Mouse (Mus musculus) liver, adult 10 weeks (tissue): Measurements from ENCODE around the gene Rasal1. TPM values are rescaled to one million over a fixed set of nuclear protein-coding genes. Genes with fewer than 3 reads are reported as not detected.

ENCODE experiments used
- polyA plus RNA-seq: library from polyadenylated mRNA; stranded (reverse); fragments of 350-450 nt; fragmentation: Illumina TruSeq; extraction: RNeasy Lipid Tissue Mini Kit (QIAGEN cat#74804); gene quantifications from one replicate; pipeline ENCODE4 v1.2.3, GENCODE M21; 2014; ENCODE audit warnings: low read depth, low replicate concordance

Gene Rasal1
- not detected for polyA plus RNA-seq

DNA sequence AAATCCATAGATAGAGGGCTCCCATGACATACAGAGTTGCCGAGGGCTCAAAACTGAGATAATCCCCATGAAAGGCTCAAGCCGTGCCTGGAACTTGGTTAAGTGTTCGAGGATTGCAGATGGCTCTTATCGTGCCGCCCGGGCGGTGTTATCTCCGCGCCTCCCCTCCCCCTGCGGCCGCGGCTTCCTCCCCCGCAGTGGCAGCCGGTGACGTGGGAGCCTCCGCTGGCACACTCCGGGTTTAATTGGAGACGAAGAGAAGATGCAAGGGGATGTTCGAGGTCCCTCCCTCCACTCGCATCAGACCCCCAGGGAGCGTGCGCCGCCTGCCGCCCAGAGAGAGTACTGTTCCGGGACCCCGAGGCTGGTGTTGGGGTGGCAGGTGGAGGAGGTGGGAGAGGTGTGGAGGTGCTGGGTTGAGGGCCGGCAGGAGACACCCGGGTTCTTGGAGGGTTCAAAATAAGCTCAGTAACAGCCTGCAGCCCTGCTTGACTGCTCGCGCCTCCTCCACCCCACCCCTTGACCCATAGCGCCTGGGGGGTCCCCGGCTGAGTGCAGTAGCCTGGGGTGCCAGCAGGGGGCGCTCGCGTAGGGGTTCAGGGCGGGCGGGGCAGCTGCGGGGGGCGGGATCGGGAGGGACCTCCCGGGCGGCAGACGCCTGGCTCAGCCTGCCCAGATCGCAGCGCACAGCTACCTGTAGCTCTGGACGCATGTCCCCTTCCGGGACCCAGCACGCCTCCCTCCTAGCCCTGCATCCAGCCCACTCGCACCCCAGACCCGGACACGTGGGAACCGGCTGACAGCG lies at the start of gene Rasal1:
Rasal1 (plus strand) TSS at position 244 of the 805 bp plus-strand sequence.

DNA sequence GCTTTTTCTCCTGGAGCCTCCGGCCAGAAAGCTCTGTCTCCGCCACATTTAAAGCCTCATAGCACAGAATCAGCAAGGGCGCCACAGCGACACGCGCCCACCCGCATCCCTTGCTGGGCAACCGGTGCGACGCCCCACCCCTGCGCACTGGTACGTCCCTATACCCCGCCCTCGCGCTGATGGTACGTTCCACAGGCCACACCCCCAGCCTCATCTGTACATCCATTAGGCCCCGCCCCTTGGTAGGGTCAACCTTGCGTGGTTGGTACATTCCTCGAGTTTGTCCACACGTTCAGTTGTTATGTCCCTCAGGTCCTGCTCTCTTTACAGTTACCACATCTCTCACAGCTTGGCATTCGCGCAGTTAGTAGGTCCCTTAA lies 36.2 kb upstream of the Rasal1 start, which contains the start of the genes Rita1 and Ddx54:
Rita1 (minus strand) TSS at position 148 of the 380 bp plus-strand sequence.
Ddx54 (plus strand) TSS at position 298 of the 380 bp plus-strand sequence.

GRCm38 (mm10) chr5:120634131-120634530 lies 14.5 kb upstream of the Rasal1 start, which contains the start of gene Cfap73:
Gene Cfap73, minus strand, starts transcription at chr5:120634235.

DNA sequence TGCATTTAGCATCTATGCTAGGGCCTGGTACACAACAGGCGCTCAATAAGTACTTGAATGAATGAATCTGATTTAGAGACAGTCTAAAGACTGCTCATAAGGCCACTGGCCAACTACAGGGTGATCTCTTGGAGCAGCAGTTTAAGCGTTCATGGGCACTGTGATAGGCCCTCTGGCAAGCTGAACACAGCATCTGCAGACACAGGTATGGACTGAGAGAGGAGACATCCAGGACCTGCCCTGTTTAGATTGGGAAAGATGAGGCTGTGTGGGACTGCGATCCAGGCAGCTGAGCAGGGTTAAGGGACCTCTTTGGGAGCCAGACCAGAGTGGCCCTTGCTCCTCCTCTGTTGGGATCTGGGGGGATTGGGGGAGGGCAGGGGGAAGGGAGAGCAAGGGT lies 63.2 kb downstream of the Rasal1 start, which contains the start of gene Dtx1:
Dtx1 (minus strand) TSS at position 101 of the 400 bp plus-strand sequence.

Other genes starting within 250 kb of the Rasal1 start
- gene Lhx5, start 217.1 kb upstream of the Rasal1 start, polyA plus RNA-seq, result not detected
- not detected for gene Sdsl, start 176.0 kb upstream of the Rasal1 start, polyA plus RNA-seq
- 10.3 TPM for gene Sds, start 172.3 kb upstream of the Rasal1 start, polyA plus RNA-seq
- 1.8 TPM for gene Plbd2, start 145.2 kb upstream of the Rasal1 start, polyA plus RNA-seq
- gene Slc8b1, start 137.6 kb upstream of the Rasal1 start, polyA plus RNA-seq, result 3.3 TPM
- 4.7 TPM for gene Tpcn1, start 60.1 kb upstream of the Rasal1 start, polyA plus RNA-seq
- gene Iqcd, start 59.8 kb upstream of the Rasal1 start, polyA plus RNA-seq, result not detected
- gene Rita1, start 36.2 kb upstream of the Rasal1 start, polyA plus RNA-seq, result 0.64 TPM
- 0.61 TPM for gene Ddx54, start 36.1 kb upstream of the Rasal1 start, polyA plus RNA-seq
- not detected for gene Cfap73, start 14.6 kb upstream of the Rasal1 start, polyA plus RNA-seq
- gene Dtx1, start 63.1 kb downstream of the Rasal1 start, polyA plus RNA-seq, result not detected
- gene Oas2, start 101.0 kb downstream of the Rasal1 start, polyA plus RNA-seq, result 1.4 TPM
- gene Oas3, start 128.8 kb downstream of the Rasal1 start, polyA plus RNA-seq, result 0.29 TPM
- not detected for gene Oas1e, start 146.7 kb downstream of the Rasal1 start, polyA plus RNA-seq
- not detected for gene Oas1c, start 163.7 kb downstream of the Rasal1 start, polyA plus RNA-seq
- gene Oas1f, start 198.6 kb downstream of the Rasal1 start, polyA plus RNA-seq, result not detected
- not detected for gene Oas1h, start 212.6 kb downstream of the Rasal1 start, polyA plus RNA-seq
- 1.4 TPM for gene Oas1g, start 238.8 kb downstream of the Rasal1 start, polyA plus RNA-seq